Mouse (Mus musculus): ENCODE measurements around the gene Enah. TPM values are rescaled to one million over a fixed set of nuclear protein-coding genes. Genes with fewer than 3 reads are reported as not detected.

Enah gene
- polyA plus RNA-seq, 1 experiment from 2014 or later, result 27.7 TPM

DNA sequence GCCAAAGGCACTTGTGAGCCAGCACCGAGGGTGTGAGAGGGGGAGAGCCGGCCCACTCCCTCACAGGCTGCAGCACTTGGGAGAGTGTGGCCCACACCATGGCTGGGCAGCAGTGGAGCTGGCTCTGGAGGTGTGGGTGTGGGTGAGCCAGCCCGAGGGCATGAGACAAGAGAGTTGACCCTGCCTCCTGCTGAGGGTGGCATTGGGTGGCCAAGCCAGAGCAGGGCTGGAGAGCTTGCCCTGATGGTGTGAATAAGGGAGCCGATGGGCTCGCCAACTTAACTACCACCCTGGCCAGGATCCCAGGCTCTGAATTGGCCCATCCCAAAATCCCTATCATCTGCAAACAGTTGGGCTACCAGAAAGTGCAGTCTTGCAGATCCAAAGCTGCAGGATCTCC lies 141.4 kb downstream of the Enah start:
- Histone ChIP-seq H3K27ac (no peak overlapping the region), H3K27me3 (ENCODE audit: poor library complexity, severe bottlenecking) (no peaks in the 10 kb centered on the region), H3K36me3 (replicated peaks) (no peaks in the 10 kb centered on the region), H3K9me3 (no peaks in the 10 kb centered on the region), H3K4me3 (no peak overlapping the region), H3K4me1 (peaks cover 15% of the 10 kb centered on the region)
- 81% methylated on average over 5 of the region's 5 CpGs for WGBS
- DNase-seq (ENCODE audit: extremely low spot score, low spot score), result no peak

DNA sequence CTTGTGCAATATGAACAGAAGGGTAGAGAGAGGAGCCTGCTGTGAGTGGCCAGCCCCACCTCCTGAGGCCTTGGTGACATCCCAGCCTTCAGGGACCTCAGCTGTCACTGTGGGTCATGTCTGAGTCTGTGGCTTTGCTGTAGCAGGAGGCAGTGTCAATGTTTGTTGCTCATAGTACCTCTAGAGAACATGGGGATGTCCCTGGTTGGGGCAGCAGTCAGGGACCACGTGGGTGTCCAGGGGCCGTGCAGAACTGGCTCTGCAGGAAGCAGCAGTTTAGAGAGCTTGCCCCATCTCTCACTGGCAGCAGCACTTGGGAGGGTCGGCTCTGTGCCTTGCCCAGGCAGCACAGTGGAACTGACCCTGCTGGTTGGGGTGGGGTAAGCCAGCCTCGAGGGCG lies 142.7 kb downstream of the Enah start:
- Histone ChIP-seq H3K4me1 (peaks cover 15% of the 10 kb centered on the region), H3K4me3 (no peak overlapping the region), H3K27ac (no peak overlapping the region), H3K36me3 (replicated peaks) (no peaks in the 10 kb centered on the region), H3K9me3 (no peaks in the 10 kb centered on the region), H3K27me3 (ENCODE audit: poor library complexity, severe bottlenecking) (no peaks in the 10 kb centered on the region)
- 53% methylated on average over 5 of the region's 5 CpGs for WGBS
- no peak for DNase-seq (ENCODE audit: extremely low spot score, low spot score)

DNA sequence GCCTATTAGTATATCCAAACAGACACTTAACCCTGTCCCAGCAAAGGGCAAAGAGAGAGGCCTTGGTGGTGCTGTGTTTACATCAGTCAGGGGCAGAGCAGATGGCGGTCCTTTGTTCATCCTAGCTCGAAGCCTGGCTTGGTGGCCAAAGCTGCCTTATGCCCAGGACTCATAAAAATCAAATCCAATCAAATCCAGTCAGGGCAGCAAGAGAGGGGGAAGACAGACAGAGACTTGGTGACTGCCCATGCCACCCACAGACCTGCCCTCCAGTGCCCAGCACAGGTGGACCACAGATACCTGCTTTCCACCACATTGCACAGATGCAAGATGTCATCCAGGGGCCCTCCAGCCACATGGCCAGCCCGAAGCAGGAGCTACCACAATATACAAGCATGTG lies 143.1 kb downstream of the Enah start:
- Histone ChIP-seq H3K27me3 (ENCODE audit: poor library complexity, severe bottlenecking) (no peaks in the 10 kb centered on the region), H3K9me3 (no peaks in the 10 kb centered on the region), H3K4me1 (peaks cover 11% of the 10 kb centered on the region), H3K36me3 (replicated peaks) (no peaks in the 10 kb centered on the region), H3K4me3 (no peak overlapping the region), H3K27ac (no peak overlapping the region)
- 84% methylated on average over 3 of the region's 3 CpGs for WGBS
- no peak for DNase-seq (ENCODE audit: extremely low spot score, low spot score)

DNA sequence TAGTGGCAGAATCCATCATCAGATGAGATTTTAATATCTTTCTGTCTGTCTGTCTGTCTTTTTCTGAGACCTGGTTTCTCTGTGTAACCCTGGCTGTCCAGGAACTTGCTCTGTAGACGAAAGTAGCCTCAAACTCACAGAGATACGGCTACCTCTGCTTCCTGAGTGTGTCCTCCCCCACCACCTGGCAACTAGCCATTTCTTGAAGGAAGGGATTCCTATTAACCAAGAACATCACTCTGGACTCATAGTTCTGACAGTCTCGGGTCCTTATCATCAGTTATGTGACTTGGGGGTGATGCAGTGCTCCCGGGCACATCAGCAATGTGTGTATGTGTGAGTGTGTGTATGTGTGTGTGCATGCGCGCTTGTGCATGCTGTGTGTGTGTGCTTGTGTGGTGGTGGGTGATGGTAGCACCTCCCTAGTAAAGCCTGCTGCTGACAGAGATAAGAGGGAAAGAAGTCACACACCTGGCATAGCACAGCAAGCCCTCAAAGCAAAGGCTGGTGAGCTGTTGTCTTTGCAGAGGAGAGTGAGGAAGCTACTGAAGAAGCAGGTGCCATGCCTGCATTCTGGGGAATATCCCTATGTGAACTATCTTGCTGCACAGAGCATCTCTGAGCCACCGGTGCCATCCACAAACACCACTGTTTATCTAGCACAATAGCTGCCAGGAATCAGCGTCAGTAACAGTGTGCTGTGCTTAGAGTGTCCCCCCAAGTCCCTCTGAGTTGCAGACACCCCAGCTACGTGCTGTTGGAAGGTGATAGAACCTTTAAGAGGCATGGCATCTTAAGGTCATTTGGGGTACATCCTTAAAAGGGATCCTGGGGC lies 146.5 kb downstream of the Enah start:
- no peaks in the 10 kb centered on the region for H3K9me3 ChIP-seq
- H3K36me3 ChIP-seq (replicated peaks), result no peaks in the 10 kb centered on the region
- WGBS, result 90% methylated on average over 9 of the region's 9 CpGs
- no peaks in the 10 kb centered on the region for H3K27me3 ChIP-seq (ENCODE audit: poor library complexity, severe bottlenecking)
- no peak overlapping the region for H3K27ac ChIP-seq
- H3K4me1 ChIP-seq, result no peaks in the 10 kb centered on the region
- H3K4me3 ChIP-seq, result no peak overlapping the region
- DNase-seq (ENCODE audit: extremely low spot score, low spot score), result no peak

DNA sequence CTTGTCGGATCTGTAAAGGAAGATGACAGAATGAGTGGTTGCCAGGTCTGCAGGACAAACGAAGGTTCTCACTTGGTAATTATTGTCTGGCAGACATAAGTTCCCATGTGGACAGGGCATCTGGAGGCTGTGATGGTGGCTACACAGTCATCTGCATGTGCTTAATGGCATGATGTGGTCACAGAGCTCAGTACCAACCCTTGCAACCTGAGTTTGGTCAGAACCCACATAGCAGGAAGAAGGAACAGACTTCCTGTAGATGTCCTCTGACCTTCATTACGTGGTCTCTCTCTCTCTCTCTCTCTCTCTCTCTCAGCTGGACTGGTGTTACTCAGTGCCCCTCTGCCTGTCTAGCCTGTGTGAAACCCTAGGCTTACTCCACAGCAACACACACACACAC lies 147.2 kb downstream of the Enah start:
- Histone ChIP-seq H3K27me3 (ENCODE audit: poor library complexity, severe bottlenecking) (no peaks in the 10 kb centered on the region), H3K4me1 (no peaks in the 10 kb centered on the region), H3K36me3 (replicated peaks) (no peaks in the 10 kb centered on the region), H3K9me3 (0 out of 2 replicates have a peak, but pooled peaks cover 2% of the 10 kb centered on the region), H3K4me3 (no peak overlapping the region), H3K27ac (no peak overlapping the region)
- WGBS, result 88% methylated on average over 3 of the region's 3 CpGs
- no peak for DNase-seq (ENCODE audit: extremely low spot score, low spot score)

DNA sequence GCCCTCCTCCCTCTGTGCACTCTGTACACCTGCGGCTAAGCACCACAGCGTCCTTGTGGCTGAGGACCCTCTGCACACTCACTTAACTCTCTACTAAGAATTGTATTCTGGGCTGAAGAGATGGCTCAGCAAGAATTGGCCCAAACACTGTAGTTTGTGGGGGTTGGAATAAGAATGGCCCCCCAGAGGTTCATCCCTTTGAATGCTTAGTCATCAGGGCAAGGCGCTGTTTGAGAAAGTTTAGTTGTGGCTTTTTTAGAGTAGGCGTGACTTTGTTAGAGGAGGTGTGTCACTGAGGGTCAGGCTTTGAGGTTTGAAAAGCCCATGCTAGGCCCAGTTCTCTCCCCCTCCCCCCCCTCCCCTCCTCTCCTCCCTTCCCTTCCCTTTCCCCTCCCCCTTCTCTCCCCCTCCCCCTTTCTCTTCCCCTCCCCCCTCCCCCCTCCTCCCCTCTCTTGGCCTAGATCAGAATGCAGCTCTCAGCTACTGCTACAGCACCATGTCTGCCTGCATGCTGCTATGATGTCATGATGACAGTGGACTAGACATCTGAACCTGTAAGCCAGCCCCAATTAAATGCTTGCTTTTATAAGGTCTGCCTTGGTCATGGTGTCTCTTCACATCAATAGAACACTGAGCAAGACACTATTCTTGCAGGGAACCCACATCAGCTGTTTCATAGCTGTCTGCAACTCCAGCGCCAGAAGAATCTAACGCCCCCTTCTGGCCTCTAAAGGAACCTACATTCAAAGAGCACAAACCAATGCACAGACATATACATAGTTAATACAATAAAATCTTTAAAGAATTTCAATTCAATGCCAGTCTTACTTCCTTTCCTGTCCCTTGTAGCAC lies 153.1 kb downstream of the Enah start:
- Histone ChIP-seq H3K9me3 (0 out of 2 replicates have a peak, but pooled peaks cover 2% of the 10 kb centered on the region), H3K36me3 (replicated peaks) (no peaks in the 10 kb centered on the region), H3K4me3 (no peak overlapping the region), H3K27ac (no peak overlapping the region), H3K4me1 (peaks cover 20% of the 10 kb centered on the region), H3K27me3 (ENCODE audit: poor library complexity, severe bottlenecking) (no peaks in the 10 kb centered on the region)
- no peak for DNase-seq (ENCODE audit: extremely low spot score, low spot score)
- WGBS, result 85% methylated on average over 6 of the region's 6 CpGs

DNA sequence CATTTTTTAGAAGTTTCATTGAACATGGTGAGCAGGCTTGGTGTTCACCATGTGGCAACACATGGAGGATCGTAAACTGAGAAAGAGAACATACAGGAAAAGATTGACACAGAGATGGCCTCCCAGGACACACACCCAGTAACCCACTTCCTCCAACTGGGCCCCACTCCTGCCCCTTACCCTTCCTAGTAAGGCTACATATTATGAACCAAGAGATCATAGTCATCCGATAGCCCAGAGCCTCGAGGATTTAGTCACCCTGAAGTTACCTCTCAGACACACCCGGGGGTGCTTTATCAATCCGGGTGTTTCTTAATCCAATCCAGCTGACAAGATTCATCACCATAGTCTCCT lies 153.9 kb downstream of the Enah start:
- no peak overlapping the region for H3K27ac ChIP-seq
- WGBS, result 85% methylated on average over 5 of the region's 5 CpGs
- 0 out of 2 replicates have a peak, but pooled peaks cover 2% of the 10 kb centered on the region for H3K9me3 ChIP-seq
- no peak overlapping the region for H3K4me3 ChIP-seq
- H3K4me1 ChIP-seq, result peaks cover 21% of the 10 kb centered on the region
- H3K27me3 ChIP-seq (ENCODE audit: poor library complexity, severe bottlenecking), result no peaks in the 10 kb centered on the region
- no peak for DNase-seq (ENCODE audit: extremely low spot score, low spot score)
- no peaks in the 10 kb centered on the region for H3K36me3 ChIP-seq (replicated peaks)

DNA sequence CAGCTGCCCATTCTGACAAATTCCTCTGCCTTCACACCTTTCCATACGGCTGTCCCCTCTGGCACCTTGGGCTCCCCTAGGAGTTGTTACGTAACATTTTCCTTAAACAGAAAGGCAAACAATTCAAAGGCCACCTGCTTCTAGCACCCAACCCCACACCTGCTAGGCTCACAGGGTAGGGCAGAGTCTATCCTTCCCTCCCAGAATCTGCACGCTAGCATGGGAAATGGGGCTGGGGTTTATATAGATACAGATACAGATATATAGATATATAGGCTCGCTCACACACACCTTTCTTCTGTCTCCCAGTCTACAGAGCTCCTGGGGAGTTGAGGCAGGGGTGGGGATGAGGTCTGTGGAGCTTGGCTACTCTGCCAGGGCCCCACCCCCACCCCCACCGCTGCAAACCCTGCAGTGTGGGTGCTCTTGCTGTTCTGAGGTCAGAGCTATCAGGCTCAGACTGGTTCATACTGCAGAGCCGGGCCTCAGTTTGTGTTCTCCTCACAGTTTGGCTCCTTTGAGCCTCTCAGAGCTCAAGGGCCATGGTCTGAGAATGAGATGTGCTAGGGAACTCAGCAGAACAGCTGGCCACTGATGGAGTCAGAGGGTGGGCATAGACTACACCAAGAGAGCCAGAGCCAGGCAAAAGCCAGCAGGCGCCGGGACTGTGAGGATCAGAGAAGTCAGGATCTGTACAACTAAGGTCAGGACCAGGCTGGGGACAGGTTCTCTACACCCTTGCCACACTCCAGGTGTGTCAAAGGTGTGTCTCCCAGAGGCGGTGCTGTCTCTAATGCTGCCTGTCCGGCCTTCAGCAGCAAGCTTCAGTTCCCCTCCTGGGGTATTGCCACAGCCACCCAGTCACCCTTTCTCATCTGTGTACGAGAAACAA lies 154.6 kb downstream of the Enah start:
- Histone ChIP-seq H3K36me3 (replicated peaks) (no peaks in the 10 kb centered on the region), H3K9me3 (0 out of 2 replicates have a peak, but pooled peaks cover 2% of the 10 kb centered on the region), H3K4me3 (no peak overlapping the region), H3K27me3 (ENCODE audit: poor library complexity, severe bottlenecking) (no peaks in the 10 kb centered on the region), H3K27ac (no peak overlapping the region), H3K4me1 (peaks cover 26% of the 10 kb centered on the region)
- no peak for DNase-seq (ENCODE audit: extremely low spot score, low spot score)
- 81% methylated on average over 11 of the region's 11 CpGs for WGBS

DNA sequence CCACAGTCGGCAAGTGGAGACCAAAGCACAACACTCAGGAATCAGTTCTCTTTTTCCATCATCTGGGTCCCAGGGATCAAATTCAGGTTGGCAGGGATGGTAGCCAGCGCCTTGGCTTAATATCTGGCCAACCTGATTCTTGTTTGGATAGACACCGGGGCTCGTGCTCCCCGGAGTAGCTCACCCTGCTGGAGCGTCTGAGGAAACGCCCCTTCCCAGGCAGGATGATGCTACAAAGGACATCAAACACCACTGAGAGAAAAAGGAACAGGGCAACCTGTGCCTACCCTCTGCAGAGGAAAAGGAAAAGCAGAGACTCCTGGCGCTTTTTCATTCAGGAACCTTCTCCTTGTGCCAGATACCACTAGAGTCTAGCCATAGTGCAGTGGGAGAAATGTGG lies 156.4 kb downstream of the Enah start:
- Histone ChIP-seq H3K4me1 (peaks cover 26% of the 10 kb centered on the region), H3K4me3 (no peak overlapping the region), H3K36me3 (replicated peaks) (no peaks in the 10 kb centered on the region), H3K27ac (no peak overlapping the region), H3K9me3 (0 out of 2 replicates have a peak, but pooled peaks cover 2% of the 10 kb centered on the region), H3K27me3 (ENCODE audit: poor library complexity, severe bottlenecking) (no peaks in the 10 kb centered on the region)
- no peak for DNase-seq (ENCODE audit: extremely low spot score, low spot score)
- 47% methylated on average over 8 of the region's 8 CpGs for WGBS

DNA sequence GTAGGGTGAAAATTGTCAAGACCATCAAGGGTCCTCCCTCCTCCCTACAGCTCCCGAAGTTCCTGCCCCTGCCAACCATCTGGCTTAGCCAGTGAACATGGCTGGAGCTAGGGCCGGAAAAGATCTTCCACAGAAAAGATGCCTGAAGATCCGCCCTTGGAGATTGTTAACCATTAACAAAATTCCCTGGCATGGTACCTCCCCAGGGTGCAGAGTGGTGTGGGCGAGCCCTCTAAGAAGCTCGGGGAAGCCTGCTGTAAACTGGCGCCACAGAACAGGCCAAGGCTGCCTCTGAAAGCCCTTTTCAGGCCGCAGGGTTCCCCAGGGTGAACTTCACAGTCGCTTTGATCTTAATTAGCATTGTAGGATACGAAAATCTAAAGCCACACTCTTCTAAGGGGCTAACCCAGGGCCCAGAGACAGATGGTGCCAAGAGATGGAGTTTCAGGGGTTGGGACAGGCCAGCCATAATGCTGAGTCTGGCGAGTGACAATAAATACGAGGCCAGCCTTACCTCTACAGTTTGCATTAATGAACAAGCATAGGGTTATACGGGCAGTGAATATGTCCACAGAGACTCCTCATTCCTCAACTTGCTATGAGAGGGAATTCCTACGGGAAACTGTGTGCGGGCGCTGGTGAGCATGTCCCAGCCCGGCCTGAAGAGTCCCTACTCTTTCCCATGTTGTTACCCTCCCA lies 157.0 kb downstream of the Enah start:
- DNase-seq (ENCODE audit: extremely low spot score, low spot score), result no peak
- Histone ChIP-seq H3K36me3 (replicated peaks) (no peaks in the 10 kb centered on the region), H3K9me3 (0 out of 2 replicates have a peak, but pooled peaks cover under 1% of the 10 kb centered on the region), H3K27me3 (ENCODE audit: poor library complexity, severe bottlenecking) (no peaks in the 10 kb centered on the region), H3K4me1 (peaks cover 26% of the 10 kb centered on the region), H3K27ac (peak overlapping the region; percentile 46; the same call in 1 of the 2 replicates), H3K4me3 (no peak overlapping the region)
- 66% methylated on average over 16 of the region's 16 CpGs for WGBS

DNA sequence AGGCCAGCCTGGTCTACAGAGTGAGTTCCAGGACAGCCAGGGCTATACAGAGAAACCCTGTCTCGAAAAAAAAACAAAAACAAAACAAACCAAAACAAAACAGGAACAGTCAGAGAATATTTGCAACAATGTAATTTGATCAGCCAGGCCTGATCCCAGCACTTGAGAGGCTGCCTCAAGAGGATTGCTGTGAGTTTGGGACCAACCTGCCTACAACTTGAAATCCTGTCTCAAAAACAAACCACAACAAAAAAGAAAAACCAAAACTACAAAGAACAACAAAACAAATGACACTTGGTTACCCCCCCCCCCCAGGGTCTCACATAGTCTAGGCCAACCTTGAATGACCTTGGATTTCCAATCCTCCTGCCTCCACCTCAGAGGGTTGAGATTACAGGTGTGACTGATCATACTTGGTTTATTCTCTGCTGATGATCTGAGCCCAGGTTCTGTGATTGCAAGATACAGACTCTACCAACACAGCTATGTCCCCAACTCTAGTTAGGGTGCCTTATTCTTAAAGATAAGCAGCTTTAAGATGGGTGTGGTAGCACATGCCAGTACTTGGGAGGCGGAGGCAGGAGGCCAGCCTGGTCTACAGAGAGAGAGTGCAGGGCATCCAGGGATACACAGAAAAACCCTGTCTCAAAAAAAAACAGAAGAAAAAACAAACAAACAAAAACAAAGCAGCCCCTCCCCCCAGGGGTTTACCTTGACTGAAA lies 158.4 kb downstream of the Enah start:
- Histone ChIP-seq H3K27ac (no peak overlapping the region), H3K4me1 (peaks cover 26% of the 10 kb centered on the region), H3K36me3 (replicated peaks) (no peaks in the 10 kb centered on the region), H3K27me3 (ENCODE audit: poor library complexity, severe bottlenecking) (no peaks in the 10 kb centered on the region), H3K4me3 (no peak overlapping the region), H3K9me3 (no peaks in the 10 kb centered on the region)
- DNase-seq (ENCODE audit: extremely low spot score, low spot score), result no peak
- WGBS, result 83% methylated on average over 2 of the region's 2 CpGs
